Mouse (Mus musculus) heart, adult 2 months (tissue): ENCODE measurements around the gene Olfm2. TPM values are rescaled to one million over a fixed set of nuclear protein-coding genes. Genes with fewer than 3 reads are reported as not detected.

ENCODE experiments used
- DNase-seq, 2 experiments: peaks; one replicate each; pipeline ENCODE4 v3.0.0; 2021
- H3K27ac ChIP-seq: fragments of 200-600 bp; 2 replicates; pipeline ENCODE4 v1.8.1; 2022
- H3K27me3 ChIP-seq: fragments of 200-500 bp; 2 replicates; pipeline ENCODE4 v1.6.1; 2012; ENCODE audit warnings: mild to moderate bottlenecking, low read length, inconsistent platforms, mixed read lengths; ENCODE audit not compliant: control insufficient read depth, insufficient read depth
- H3K36me3 ChIP-seq: fragments of 200-500 bp; 2 replicates; pipeline ENCODE4 v1.6.1; 2012; ENCODE audit warnings: low read length, inconsistent platforms; ENCODE audit not compliant: control insufficient read depth, insufficient read depth
- H3K4me1 ChIP-seq: fragments of 200-500 bp; 2 replicates; pipeline ENCODE4 v1.6.1; 2011; ENCODE audit warnings: low read length; ENCODE audit not compliant: control insufficient read depth, insufficient read depth
- H3K4me3 ChIP-seq: fragments of 200-600 bp; 2 replicates; pipeline ENCODE4 v1.8.1; 2022
- H3K79me2 ChIP-seq: fragments of 200-500 bp; replicated peaks from 2 replicates; pipeline ENCODE4 v1.6.1; 2012; ENCODE audit warnings: mild to moderate bottlenecking, inconsistent platforms, low read length, moderate library complexity, mixed read lengths; ENCODE audit not compliant: control insufficient read depth, insufficient read depth
- H3K9ac ChIP-seq: fragments of 200-500 bp; 2 replicates; pipeline ENCODE4 v1.6.1; 2012; ENCODE audit warnings: low read depth, mild to moderate bottlenecking, control low read depth, inconsistent platforms, low read length, mixed read lengths
- CTCF ChIP-seq: fragments of 200-600 bp; IDR thresholded peaks from 2 replicates; pipeline ENCODE4 v1.8.1; 2022; ENCODE audit warnings: antibody characterized with exemption, mild to moderate bottlenecking, moderate library complexity
- EP300 ChIP-seq: fragments of 200-500 bp; IDR thresholded peaks from 2 replicates; pipeline ENCODE4 v1.6.1; 2011; ENCODE audit warnings: low read depth, low read length, control low read depth; ENCODE audit not compliant: insufficient read depth
- POLR2A ChIP-seq: fragments of 200-500 bp; IDR thresholded peaks from 2 replicates; pipeline ENCODE4 v1.6.1; 2011; ENCODE audit warnings: mild to moderate bottlenecking, low read depth, low read length, control low read depth; ENCODE audit not compliant: insufficient read depth
- WGBS: fragments of 180-500 bp; shearing (Covaris S2); methylation state at CpG from one replicate; pipeline ENCODE4 v1.1.7; 2018; 5-methylcytosine and 5-hydroxymethylcytosine counted together
- intact Hi-C: fragments of 180-260 bp; cut with DNase I; formaldehyde crosslinking; loops from one replicate; pipeline ENCODE4 v1.15.1; 2025
- polyA plus RNA-seq: library from polyadenylated mRNA; depleted of rRNA; stranded (reverse); fragments of >200 nt; gene quantifications from 2 replicates; pipeline ENCODE4 v1.2.3, GENCODE M21; 2012
- total RNA-seq, 2 experiments: library from RNA; stranded (reverse); gene quantifications; 2 replicates each; pipeline ENCODE4 v1.2.3; 2021

Gene Olfm2
- total and polyA plus RNA-seq, 3 experiments, result 0.13 to 0.31 TPM; not detected in 1

- H3K27me3 ChIP-seq, result no peaks in the 10 kb centered on the region
- H3K4me1 ChIP-seq, result peaks cover 3% of the 10 kb centered on the region
- under 1% methylated on average over 45 of the region's 45 CpGs for WGBS
- H3K9ac ChIP-seq, result peak within 1 kb of the TSS; percentile 76
- peak within 1 kb of the TSS; percentile 76 for H3K4me3 ChIP-seq
- H3K27ac ChIP-seq, result peak within 1 kb of the TSS; percentile 75
- TF ChIP-seq CTCF, result no peak
- TF ChIP-seq EP300, result peak; percentile 73
- peak; percentile 81 for TF ChIP-seq POLR2A
- peak; percentile 97 to 99 for DNase-seq
- intact Hi-C loops, result loop anchor here (5.0 kb wide), 2 partner anchors 184 to 269 kb away; no protein-coding TSS in a partner anchor
- peaks cover 3% of the 10 kb centered on the region; the same call in 1 of the 2 replicates for H3K79me2 ChIP-seq
- no peaks in the 10 kb centered on the region for H3K36me3 ChIP-seq
These were observed 94.4 kb downstream of the Olfm2 start, which contains the start of gene Pin1 for GRCm38 (mm10) chr9:20651602-20652259. TSS of gene Pin1 (plus strand) at chr9:20652095.

GRCm38 (mm10) chr9:20645121-20645520 is 101.0 kb downstream of the Olfm2 start:
- intact Hi-C loops, result loop anchor here (10.0 kb wide), 2 partner anchors 120 to 150 kb away; partner anchors contain the start of genes Zfp266 and Zfp426
- no peak for TF ChIP-seq EP300
- TF ChIP-seq CTCF, result no peak
- no peak for TF ChIP-seq POLR2A
- Histone ChIP-seq H3K36me3 (no peaks in the 10 kb centered on the region; the same call in 1 of the 2 replicates), H3K79me2 (peaks cover 3% of the 10 kb centered on the region), H3K27ac (peak overlapping the region; percentile 92), H3K9ac (peak overlapping the region; percentile 84), H3K4me3 (peak overlapping the region; percentile 99), H3K4me1 (peaks cover 5% of the 10 kb centered on the region), H3K27me3 (no peaks in the 10 kb centered on the region)
- WGBS, result 1% methylated on average over 17 of the region's 17 CpGs
- peak in 1 of 2 experiments; percentile 28 for DNase-seq

- Histone ChIP-seq H3K4me1 (peaks cover 5% of the 10 kb centered on the region), H3K4me3 (peak within 1 kb of the TSS; percentile 99), H3K36me3 (no peaks in the 10 kb centered on the region; the same call in 1 of the 2 replicates), H3K27me3 (no peaks in the 10 kb centered on the region), H3K27ac (peak within 1 kb of the TSS; percentile 92), H3K79me2 (peaks cover 3% of the 10 kb centered on the region), H3K9ac (peak within 1 kb of the TSS; percentile 84)
- intact Hi-C loops, result loop anchor here (10.0 kb wide), 2 partner anchors 120 to 150 kb away; partner anchors contain the start of genes Zfp266 and Zfp426
- WGBS, result under 1% methylated on average over 43 of the region's 43 CpGs
- TF ChIP-seq POLR2A (peak; percentile 93), EP300 (no peak), CTCF (no peak)
- peak; percentile 85 for DNase-seq
These were observed 101.6 kb downstream of the Olfm2 start, which contains the start of gene Fbxl12 for GRCm38 (mm10) chr9:20644360-20645081. TSS of gene Fbxl12 (minus strand) at chr9:20644767.

GRCm38 (mm10) chr9:20643781-20644180 is 102.4 kb downstream of the Olfm2 start:
- H3K4me1 ChIP-seq, result peaks cover 5% of the 10 kb centered on the region
- peak overlapping the region; percentile 99 for H3K4me3 ChIP-seq
- H3K79me2 ChIP-seq, result peaks cover 3% of the 10 kb centered on the region
- H3K36me3 ChIP-seq, result no peaks in the 10 kb centered on the region; the same call in 1 of the 2 replicates
- H3K27ac ChIP-seq, result peak overlapping the region; percentile 92
- intact Hi-C loops, result loop anchor here (2.0 to 10.0 kb wide), 4 partner anchors 37 to 149 kb away; partner anchors contain the start of genes Zfp266, Zfp426 and Zfp846
- DNase-seq, result no peak
- TF ChIP-seq POLR2A (no peak), CTCF (no peak), EP300 (no peak)
- peak overlapping the region; percentile 47 for H3K9ac ChIP-seq
- WGBS, result 2% methylated on average over 13 of the region's 13 CpGs
- no peaks in the 10 kb centered on the region for H3K27me3 ChIP-seq

GRCm38 (mm10) chr9:20642896-20643466 is 103.2 kb downstream of the Olfm2 start:
- Histone ChIP-seq H3K4me1 (peaks cover 5% of the 10 kb centered on the region), H3K9ac (peak overlapping the region; percentile 34), H3K27me3 (no peaks in the 10 kb centered on the region), H3K79me2 (peaks cover 5% of the 10 kb centered on the region), H3K27ac (peak overlapping the region; percentile 92), H3K4me3 (peak overlapping the region; percentile 99), H3K36me3 (no peaks in the 10 kb centered on the region; the same call in 1 of the 2 replicates)
- peak; percentile 66 for TF ChIP-seq POLR2A
- 0 out of 2 replicates have a peak, but pooled peaks have one; percentile 34 for TF ChIP-seq EP300
- TF ChIP-seq CTCF, result peak; percentile 45
- DNase-seq, result peak; percentile 82 to 88
- intact Hi-C loops, result loop anchor here (2.0 to 10.0 kb wide), 4 partner anchors 36 to 148 kb away; partner anchors contain the start of genes Zfp266, Zfp426 and Zfp846
- WGBS, result under 1% methylated on average over 30 of the region's 30 CpGs
